Mouse (Mus musculus): ENCODE measurements around the gene Gm20696. TPM values are rescaled to one million over a fixed set of nuclear protein-coding genes. Genes with fewer than 3 reads are reported as not detected.

The Gm20696 gene
- polyA plus RNA-seq, 1 experiment from 2014 or later, result 3.0 TPM

- Histone ChIP-seq H3K27ac (no peak overlapping the region), H3K4me2 (no peak overlapping the region), H3K4me3 (no peak overlapping the region), H3K27me3 (replicated peaks) (no peaks in the 10 kb centered on the region), H3K9ac (no peak overlapping the region), H3K9me3 (replicated peaks) (no peaks in the 10 kb centered on the region), H3K4me1 (0 out of 2 replicates have a peak, but pooled peaks cover 4% of the 10 kb centered on the region), H3K36me3 (no peaks in the 10 kb centered on the region)
- WGBS (ENCODE audit: insufficient replicate concordance), result 56% methylated on average over 6 of the region's 6 CpGs
- ATAC-seq, result no peak
Measured at GRCm38 (mm10) chr6:99540653-99541052, 125.9 kb downstream of the Gm20696 start.

- Histone ChIP-seq H3K4me2 (no peak overlapping the region), H3K4me1 (0 out of 2 replicates have a peak, but pooled peaks cover 4% of the 10 kb centered on the region), H3K36me3 (no peaks in the 10 kb centered on the region), H3K9me3 (replicated peaks) (no peaks in the 10 kb centered on the region), H3K27me3 (replicated peaks) (no peaks in the 10 kb centered on the region), H3K4me3 (no peak overlapping the region), H3K9ac (no peak overlapping the region), H3K27ac (no peak overlapping the region)
- WGBS (ENCODE audit: insufficient replicate concordance), result 67% methylated on average over 5 of the region's 5 CpGs
- ATAC-seq, result no peak
Measured at GRCm38 (mm10) chr6:99540146-99540545, 126.5 kb downstream of the Gm20696 start.

DNA sequence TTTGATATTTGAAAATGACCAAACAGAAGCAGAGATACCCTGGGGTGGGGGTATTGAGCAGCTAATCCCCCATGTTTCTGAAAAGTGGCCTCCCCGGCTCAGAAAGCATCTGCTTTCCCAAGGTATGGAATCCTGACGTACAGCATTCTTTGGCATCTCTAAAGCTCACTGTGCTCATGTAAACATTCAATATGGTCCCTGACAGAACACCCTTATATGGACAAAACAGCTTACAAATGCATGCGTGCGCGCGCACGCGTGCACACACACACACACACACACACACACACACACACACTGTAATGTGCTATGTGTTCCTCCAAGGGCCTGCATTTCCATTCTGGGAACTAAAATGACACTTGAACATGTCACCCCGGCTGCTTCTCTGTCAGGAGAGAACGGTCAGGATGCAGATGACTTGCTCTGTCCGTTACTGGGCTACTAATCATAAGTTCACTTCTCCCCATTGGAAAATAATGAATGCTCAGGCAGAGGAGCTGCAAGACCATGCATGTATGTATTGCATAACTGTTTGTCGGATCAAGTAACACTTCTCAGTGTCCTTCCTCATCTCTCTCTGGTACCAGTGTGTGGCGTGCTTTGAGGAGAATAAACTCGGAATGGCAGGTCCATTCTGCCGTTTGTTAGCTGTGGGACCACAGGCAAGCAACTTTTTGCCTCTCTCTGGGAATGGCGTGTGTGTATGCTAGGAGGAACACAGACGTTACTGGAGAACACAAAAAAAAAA lies 128.2 kb downstream of the Gm20696 start:
- Histone ChIP-seq H3K9me3 (replicated peaks) (no peaks in the 10 kb centered on the region), H3K27ac (no peak overlapping the region), H3K9ac (no peak overlapping the region), H3K4me3 (no peak overlapping the region), H3K36me3 (no peaks in the 10 kb centered on the region), H3K4me1 (0 out of 2 replicates have a peak, but pooled peaks cover 4% of the 10 kb centered on the region), H3K27me3 (replicated peaks) (no peaks in the 10 kb centered on the region), H3K4me2 (no peak overlapping the region)
- no peak for ATAC-seq
- 73% methylated on average over 17 of the region's 17 CpGs for WGBS (ENCODE audit: insufficient replicate concordance)

- Histone ChIP-seq H3K4me1 (peaks cover 10% of the 10 kb centered on the region; the same call in 1 of the 2 replicates), H3K9me3 (replicated peaks) (no peaks in the 10 kb centered on the region), H3K27ac (no peak overlapping the region), H3K9ac (no peak overlapping the region), H3K36me3 (no peaks in the 10 kb centered on the region), H3K4me3 (no peak overlapping the region), H3K27me3 (replicated peaks) (no peaks in the 10 kb centered on the region), H3K4me2 (no peak overlapping the region)
- no peak for ATAC-seq
- WGBS (ENCODE audit: insufficient replicate concordance), result 45% methylated on average over 5 of the region's 5 CpGs
Measured at GRCm38 (mm10) chr6:99534211-99534745, 132.3 kb downstream of the Gm20696 start.

DNA sequence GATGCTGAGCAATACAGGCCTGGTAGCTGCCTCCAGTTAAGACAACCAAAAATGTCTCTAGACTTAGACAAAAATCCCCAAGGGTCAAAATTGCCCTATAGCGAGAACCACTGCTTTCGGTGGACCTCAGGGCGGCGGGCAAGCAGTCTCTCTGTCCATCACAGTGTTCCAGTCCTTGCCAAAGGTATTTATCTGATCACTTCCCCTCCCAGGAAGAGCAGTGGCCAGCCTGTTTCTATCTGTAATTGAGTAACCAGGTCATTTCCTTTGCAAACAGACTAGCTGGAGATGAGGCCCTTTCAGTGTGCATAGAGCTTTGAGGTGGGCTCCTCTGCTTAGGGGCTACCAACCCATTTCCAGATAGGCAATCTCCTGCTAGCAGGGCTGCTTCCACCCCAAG lies 134.1 kb downstream of the Gm20696 start:
- Histone ChIP-seq H3K27ac (no peak overlapping the region), H3K9ac (no peak overlapping the region), H3K4me1 (peaks cover 10% of the 10 kb centered on the region; the same call in 1 of the 2 replicates), H3K36me3 (no peaks in the 10 kb centered on the region), H3K4me3 (no peak overlapping the region), H3K9me3 (replicated peaks) (peaks cover 1% of the 10 kb centered on the region), H3K4me2 (no peak overlapping the region), H3K27me3 (replicated peaks) (no peaks in the 10 kb centered on the region)
- no peak for ATAC-seq
- WGBS (ENCODE audit: insufficient replicate concordance), result 67% methylated on average over 4 of the region's 4 CpGs

DNA sequence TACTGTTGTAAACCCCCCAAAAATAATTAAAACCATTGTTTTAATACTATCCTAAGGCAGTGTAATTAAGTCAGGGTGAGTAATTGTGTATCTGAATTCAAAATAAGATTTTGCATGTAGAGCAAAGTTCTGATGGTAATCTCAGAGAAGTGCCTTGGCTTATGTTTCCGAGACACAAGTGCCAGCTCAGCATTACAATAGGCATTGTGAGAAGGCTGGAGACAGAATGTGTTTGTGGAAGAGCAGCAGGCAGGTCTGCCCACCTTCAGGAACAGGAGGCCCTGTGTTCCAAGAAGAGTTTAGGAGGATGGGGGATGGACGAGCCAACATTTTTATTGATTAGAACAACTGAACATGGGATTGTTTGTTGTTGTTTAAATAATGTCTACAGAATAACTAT lies 137.6 kb downstream of the Gm20696 start:
- Histone ChIP-seq H3K4me1 (peaks cover 10% of the 10 kb centered on the region; the same call in 1 of the 2 replicates), H3K4me2 (no peak overlapping the region), H3K36me3 (peaks cover 7% of the 10 kb centered on the region; the same call in 1 of the 2 replicates), H3K9ac (no peak overlapping the region), H3K9me3 (replicated peaks) (peaks cover 6% of the 10 kb centered on the region), H3K27me3 (replicated peaks) (no peaks in the 10 kb centered on the region), H3K4me3 (no peak overlapping the region), H3K27ac (no peak overlapping the region)
- WGBS (ENCODE audit: insufficient replicate concordance), result 62% methylated on average over 2 of the region's 2 CpGs
- no peak for ATAC-seq

DNA sequence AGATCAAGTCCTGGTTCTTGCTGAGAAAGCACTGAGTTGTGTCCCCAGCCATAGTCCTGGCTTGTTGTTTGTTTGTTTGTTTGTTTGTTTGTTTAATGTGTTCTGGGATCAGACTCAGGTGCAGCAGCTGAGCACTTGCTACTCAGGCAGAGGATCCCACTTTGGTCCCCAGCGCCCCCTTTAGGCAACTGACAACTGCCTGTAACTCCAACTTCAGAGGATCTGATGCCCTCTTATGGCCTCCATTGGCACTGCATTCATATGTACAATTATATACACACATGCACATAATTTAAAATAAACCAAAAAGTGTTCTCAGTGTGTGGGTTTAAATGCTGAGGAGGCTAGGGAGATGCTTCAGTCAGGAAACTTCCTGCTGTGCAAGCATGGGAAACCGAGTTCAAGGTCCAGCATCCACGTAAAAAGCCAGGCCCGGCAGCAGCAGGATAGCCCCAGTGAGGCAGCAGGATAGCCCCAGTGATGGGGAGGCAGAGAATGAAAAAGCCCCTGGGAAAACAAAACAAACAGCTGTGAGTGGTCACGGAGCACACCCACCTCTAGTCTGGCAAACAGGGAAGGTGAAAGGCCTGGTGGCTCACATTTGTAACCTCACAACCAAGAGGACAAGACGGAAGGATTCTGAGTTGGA lies 139.0 kb downstream of the Gm20696 start:
- 76% methylated on average over 6 of the region's 6 CpGs for WGBS (ENCODE audit: insufficient replicate concordance)
- H3K27me3 ChIP-seq (replicated peaks), result no peaks in the 10 kb centered on the region
- no peak for ATAC-seq

DNA sequence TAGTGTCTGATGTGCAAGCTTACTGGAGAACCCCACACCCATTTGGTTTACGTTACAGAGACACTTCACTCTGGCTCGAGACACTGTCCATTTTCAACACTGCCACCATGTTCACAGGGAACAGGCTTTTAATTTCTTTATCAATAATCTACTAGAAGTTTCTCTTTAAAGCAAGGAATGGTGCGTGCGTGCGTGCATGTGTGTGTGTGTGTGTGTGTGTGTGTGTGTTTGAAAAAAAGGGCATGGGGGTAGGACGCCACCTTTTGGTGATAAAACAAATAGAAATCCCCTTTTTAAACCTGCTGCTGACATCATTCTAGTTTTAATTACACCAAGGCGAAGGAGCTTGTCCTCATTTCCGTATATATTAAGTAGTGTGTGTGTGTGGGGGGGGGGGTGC lies 141.2 kb downstream of the Gm20696 start:
- peaks cover 6% of the 10 kb centered on the region for H3K9me3 ChIP-seq (replicated peaks)
- H3K36me3 ChIP-seq, result peaks cover 7% of the 10 kb centered on the region; the same call in 1 of the 2 replicates
- no peak overlapping the region for H3K9ac ChIP-seq
- ATAC-seq, result no peak
- WGBS (ENCODE audit: insufficient replicate concordance), result 53% methylated on average over 8 of the region's 8 CpGs
- H3K4me1 ChIP-seq, result peaks cover 10% of the 10 kb centered on the region
- no peak overlapping the region for H3K27ac ChIP-seq
- H3K4me3 ChIP-seq, result no peak overlapping the region
- peaks cover 18% of the 10 kb centered on the region for H3K27me3 ChIP-seq (replicated peaks)
- H3K4me2 ChIP-seq, result no peak overlapping the region

More for the DNA sequence above, 139.0 kb downstream of the Gm20696 start:
- peaks cover 7% of the 10 kb centered on the region; the same call in 1 of the 2 replicates for H3K36me3 ChIP-seq
- H3K4me1 ChIP-seq, result peaks cover 8% of the 10 kb centered on the region; the same call in 1 of the 2 replicates
- peaks cover 6% of the 10 kb centered on the region for H3K9me3 ChIP-seq (replicated peaks)
- no peak overlapping the region for H3K4me3 ChIP-seq
- no peak overlapping the region for H3K9ac ChIP-seq
- no peak overlapping the region for H3K4me2 ChIP-seq
- no peak overlapping the region for H3K27ac ChIP-seq

DNA sequence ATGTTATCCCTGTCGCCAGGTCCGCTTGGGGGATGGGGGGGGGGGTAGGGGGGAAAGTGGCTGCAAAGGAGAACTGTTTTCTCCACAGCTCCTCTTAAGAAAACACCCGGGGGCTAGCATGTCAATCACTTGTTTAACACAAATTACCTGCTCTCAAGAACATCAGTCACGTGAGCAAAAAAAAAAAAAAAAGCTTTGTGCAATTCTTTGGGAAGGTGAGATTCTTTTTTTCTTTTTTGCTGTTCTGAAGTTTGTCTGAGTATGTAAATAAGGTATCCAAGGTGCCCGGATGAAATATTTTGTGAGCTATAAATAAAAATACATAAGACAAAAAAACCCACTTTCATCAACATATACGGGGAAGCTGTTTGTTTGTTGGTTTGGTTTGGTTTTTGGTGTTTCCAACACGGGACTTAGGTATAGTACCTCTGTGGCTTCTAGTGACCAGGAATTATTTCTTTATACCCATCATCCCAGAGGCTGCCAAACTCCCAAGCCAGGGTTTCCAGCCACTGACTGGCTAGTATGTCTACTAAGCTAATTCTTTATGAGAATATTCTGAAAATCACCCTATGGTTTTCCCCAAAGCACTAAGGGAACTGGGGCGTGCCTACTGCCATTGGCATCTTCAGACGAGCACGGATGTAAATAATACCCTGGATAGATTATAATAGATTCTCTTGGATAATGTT lies 142.8 kb downstream of the Gm20696 start:
- Histone ChIP-seq H3K9ac (peak overlapping the region; percentile 88), H3K4me2 (peak overlapping the region; percentile 89), H3K27me3 (replicated peaks) (peaks cover 26% of the 10 kb centered on the region), H3K36me3 (peaks cover 7% of the 10 kb centered on the region; the same call in 1 of the 2 replicates), H3K4me3 (peak overlapping the region; percentile 78), H3K27ac (peak overlapping the region; percentile 92), H3K4me1 (peaks cover 15% of the 10 kb centered on the region), H3K9me3 (replicated peaks) (peaks cover 6% of the 10 kb centered on the region)
- 37% methylated on average over 10 of the region's 10 CpGs for WGBS (ENCODE audit: insufficient replicate concordance)
- ATAC-seq, result no peak

GRCm38 (mm10) chr6:99523109-99523632 lies 143.4 kb downstream of the Gm20696 start:
- peaks cover 6% of the 10 kb centered on the region for H3K9me3 ChIP-seq (replicated peaks)
- H3K36me3 ChIP-seq, result peaks cover 7% of the 10 kb centered on the region; the same call in 1 of the 2 replicates
- peak; percentile 66 for ATAC-seq
- peak overlapping the region; percentile 92 for H3K27ac ChIP-seq
- under 1% methylated on average over 22 of the region's 22 CpGs for WGBS (ENCODE audit: insufficient replicate concordance)
- H3K4me2 ChIP-seq, result peak overlapping the region; percentile 89
- peak overlapping the region; percentile 78 for H3K4me3 ChIP-seq
- peaks cover 15% of the 10 kb centered on the region for H3K4me1 ChIP-seq
- H3K9ac ChIP-seq, result peak overlapping the region; percentile 88
- peaks cover 26% of the 10 kb centered on the region for H3K27me3 ChIP-seq (replicated peaks)

DNA sequence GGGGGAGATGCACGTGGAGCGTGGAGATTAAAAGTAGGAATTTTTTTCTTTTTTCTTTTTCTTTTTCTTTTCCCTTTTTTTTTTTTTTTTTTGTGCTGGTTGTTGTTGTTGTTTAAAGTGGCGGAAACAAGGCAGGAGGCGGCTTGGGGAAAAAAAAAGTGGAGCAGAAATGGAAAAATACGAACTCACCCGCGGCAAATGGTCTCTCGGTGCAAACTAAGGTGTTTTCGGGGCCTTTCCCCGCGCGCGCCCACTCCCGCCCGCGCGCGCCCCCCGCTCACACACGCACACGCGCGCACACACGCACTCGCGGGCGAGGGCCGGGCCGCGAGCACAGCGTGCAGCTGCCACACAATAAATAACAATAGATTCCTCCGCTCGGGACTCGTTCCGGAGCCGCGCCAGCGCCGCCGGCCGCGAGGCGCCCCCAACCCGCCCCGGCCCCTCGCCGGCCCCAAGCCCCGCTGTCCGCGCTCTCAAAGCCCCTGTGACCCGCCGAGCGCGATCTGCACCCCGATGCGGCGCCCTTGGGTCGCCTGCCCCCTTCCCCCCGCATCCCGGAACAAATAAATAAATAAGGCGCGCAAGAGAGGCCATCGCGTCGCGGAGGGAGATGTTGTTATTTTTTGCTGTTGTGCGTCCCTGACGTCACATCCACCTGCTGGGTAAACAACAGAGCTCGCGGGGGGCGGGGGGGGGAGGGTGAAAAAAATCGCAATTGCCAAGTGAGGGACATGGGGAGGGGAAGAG lies 144.1 kb downstream of the Gm20696 start, which contains the start of gene Foxp1:
Gene Foxp1, minus strand, starts transcription at position 363 of the 750 bp plus-strand sequence.
- peak within 1 kb of the TSS; percentile 88 for H3K9ac ChIP-seq
- 1% methylated on average over 72 of the region's 72 CpGs for WGBS (ENCODE audit: insufficient replicate concordance)
- peak within 1 kb of the TSS; percentile 89 for H3K4me2 ChIP-seq
- peaks cover 7% of the 10 kb centered on the region; the same call in 1 of the 2 replicates for H3K36me3 ChIP-seq
- peak within 1 kb of the TSS; percentile 92 for H3K27ac ChIP-seq
- H3K4me3 ChIP-seq, result peak within 1 kb of the TSS; percentile 78
- H3K9me3 ChIP-seq (replicated peaks), result peaks cover 5% of the 10 kb centered on the region
- H3K4me1 ChIP-seq, result peaks cover 18% of the 10 kb centered on the region
- peaks cover 26% of the 10 kb centered on the region for H3K27me3 ChIP-seq (replicated peaks)
- peak; percentile 60 for ATAC-seq

Measured in liver, embryonic 12.5 days (tissue).